Mouse (Mus musculus) fat pad, adult 2 months (tissue): Measurements from ENCODE around the gene Thyn1.

Experiments used
- DNase-seq: peaks from one replicate; pipeline ENCODE4 v3.0.0-alpha.2; 2011; ENCODE audit warnings: low read depth, low spot score; ENCODE audit errors: extremely low read depth

Gene Thyn1

DNA sequence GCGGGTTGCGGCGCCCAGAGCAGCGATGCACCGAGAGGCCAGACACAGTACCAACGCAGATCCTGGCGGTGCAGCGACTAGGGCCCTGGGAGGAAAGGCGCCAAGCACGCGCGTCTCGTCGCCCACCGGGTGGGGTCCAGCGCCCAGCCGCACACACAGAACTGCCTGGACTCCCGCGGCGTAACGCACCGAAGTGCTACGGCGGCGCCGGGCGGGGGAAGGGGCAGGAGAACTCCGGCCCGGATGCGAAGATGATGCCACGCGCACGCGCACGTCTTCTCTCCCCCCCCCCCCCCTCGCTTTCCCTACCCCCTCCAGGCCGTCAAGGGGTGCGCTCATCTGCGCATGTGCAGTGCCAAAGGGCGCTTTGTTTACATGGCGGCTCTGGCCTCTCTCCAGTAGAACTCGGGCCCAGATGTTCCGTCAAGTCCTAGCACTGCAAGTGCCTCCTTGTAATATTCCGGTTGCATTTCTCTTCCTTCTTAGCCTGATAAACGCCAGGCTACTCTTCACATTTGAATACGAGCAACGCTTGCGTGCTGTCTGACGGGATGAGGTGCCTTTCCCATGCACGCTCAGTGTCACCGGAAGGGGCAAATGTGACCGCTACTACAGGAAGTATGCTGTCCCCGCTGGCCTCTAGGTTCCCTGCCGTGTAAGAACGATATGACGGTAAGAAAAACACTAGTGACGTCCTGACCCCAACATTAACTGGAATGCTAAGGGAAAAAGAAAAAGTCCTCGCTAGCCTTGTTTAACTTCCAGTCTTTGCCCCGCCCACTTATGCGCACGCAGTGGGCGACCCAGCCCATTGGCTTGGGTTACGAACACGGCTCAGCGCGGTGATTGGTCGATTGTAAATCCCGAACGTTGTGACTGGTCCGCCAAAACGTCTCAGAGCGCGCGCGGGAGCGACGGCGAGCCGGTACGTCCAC, 30.6 kb downstream of the Thyn1 start, which contains the start of the genes Vps26b and Ncapd3:
TSS of gene Vps26b (minus strand) at position 238 of the 935 bp plus-strand sequence.
TSS of gene Ncapd3 (plus strand) at position 348 of the 935 bp plus-strand sequence.
- DNase-seq: peak; percentile 56

DNA sequence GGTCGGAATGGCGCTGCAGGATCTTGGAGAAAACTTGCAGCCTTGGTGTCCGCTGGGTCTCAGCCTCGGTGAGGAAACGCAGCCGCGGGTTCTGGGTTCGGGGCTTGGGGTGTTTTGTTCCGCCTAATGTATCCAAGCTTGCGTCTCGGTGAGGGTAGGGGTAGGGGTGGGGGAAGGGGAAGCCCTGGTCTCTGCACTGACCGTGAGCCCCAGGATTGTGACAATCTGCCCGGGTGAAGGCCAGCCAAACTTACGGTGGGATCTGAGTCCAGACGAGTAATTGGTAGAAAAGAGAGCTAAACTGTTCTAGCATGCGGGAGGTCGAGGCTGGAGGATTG, 31.2 kb downstream of the Thyn1 start:
- no peak for DNase-seq

DNA sequence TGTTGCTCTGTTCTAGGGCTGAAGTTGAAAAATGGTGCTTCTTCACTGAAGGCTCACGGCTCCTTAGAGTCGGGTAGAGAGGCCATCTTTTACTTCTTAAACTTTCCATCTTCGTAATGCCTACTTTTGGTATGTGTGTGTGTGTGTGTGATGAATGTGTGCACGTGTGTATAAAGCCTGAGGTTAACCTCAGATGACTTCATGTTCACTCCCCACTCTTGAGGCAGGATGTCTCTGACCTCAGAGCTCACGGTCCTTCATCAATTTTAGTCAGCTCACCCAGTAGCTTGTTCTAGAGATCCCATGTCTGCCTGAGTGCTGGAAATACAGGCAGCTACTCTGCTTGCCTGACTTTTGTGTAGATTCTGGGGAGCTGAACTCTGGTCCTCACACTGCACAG, 44.4 kb downstream of the Thyn1 start:
- no peak for DNase-seq

DNA sequence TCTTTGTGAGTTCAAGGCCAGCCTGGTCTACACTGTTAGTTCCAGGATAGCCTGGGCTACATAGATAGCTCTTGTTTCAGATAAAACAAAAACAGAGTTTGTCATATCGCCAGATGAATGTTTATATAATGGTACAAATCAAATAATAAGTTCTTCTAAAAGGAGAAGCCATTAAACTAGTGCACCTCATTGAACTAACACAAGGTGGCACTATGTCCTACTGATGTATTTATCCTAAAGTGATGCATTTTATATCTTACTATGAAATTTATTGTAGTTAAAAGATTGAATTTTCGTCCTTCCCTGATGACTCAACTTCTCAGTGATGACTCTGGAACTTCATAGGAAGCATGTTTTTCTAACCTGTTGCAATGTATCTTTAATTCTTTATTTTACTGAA, 50.0 kb downstream of the Thyn1 start:
- DNase-seq: no peak
